Mouse (Mus musculus) G1E (cell line): ENCODE results near the gene Clstn1. TPM values are rescaled to one million over a fixed set of nuclear protein-coding genes. Genes with fewer than 3 reads are reported as not detected.

ENCODE experiments used
- ATAC-seq: 2 replicates; pipeline ENCODE4 v1.8.0; 2016; ENCODE audit warnings: mild to moderate bottlenecking; ENCODE audit not compliant: insufficient number of reproducible peaks, poor library complexity, low FRiP score, severe bottlenecking; ENCODE audit errors: extremely low read depth
- DNase-seq: peaks from one replicate; pipeline ENCODE4 v3.0.0; 2012; ENCODE audit warnings: low spot score
- H3K27me3 ChIP-seq: 2 replicates; pipeline ENCODE4 v1.6.1; 2012; ENCODE audit warnings: mild to moderate bottlenecking, low read length, inconsistent platforms; ENCODE audit not compliant: insufficient read depth
- H3K36me3 ChIP-seq: replicated peaks from 2 replicates; pipeline ENCODE3; 2012; ENCODE audit warnings: mild to moderate bottlenecking, inconsistent platforms
- H3K4me1 ChIP-seq: 2 replicates; pipeline ENCODE4 v1.6.1; 2012; ENCODE audit warnings: low read depth, low read length, inconsistent platforms, mixed read lengths; ENCODE audit not compliant: insufficient read depth
- H3K4me3 ChIP-seq: 2 replicates; pipeline ENCODE4 v1.5.1; 2012; ENCODE audit warnings: low read depth, mild to moderate bottlenecking, inconsistent platforms, low read length, moderate library complexity, mixed read lengths
- H3K9me3 ChIP-seq: replicated peaks from 2 replicates; pipeline ENCODE4 v1.6.1; 2012; ENCODE audit warnings: inconsistent platforms
- CTCF ChIP-seq: IDR thresholded peaks from 2 replicates; pipeline ENCODE4 v1.5.1; 2012; ENCODE audit warnings: low read depth, low read length, inconsistent platforms, mixed read lengths
- GATA1 ChIP-seq: IDR thresholded peaks from 2 replicates; pipeline ENCODE4 v1.6.1; 2012; ENCODE audit warnings: borderline replicate concordance, low read length, inconsistent platforms, mixed read lengths
- GATA2 ChIP-seq: IDR thresholded peaks from 2 replicates; pipeline ENCODE4 v1.6.1; 2012; ENCODE audit warnings: low read depth, low read length, inconsistent platforms, borderline replicate concordance
- POLR2AphosphoS5 ChIP-seq: IDR thresholded peaks from 2 replicates; pipeline ENCODE4 v1.6.1; 2012; ENCODE audit warnings: low read depth, low read length, inconsistent platforms; ENCODE audit not compliant: insufficient replicate concordance
- TAL1 ChIP-seq: conservative IDR thresholded peaks from 2 replicates; pipeline ENCODE4 v1.6.1; 2012; ENCODE audit warnings: low read depth, low read length, inconsistent platforms, mixed read lengths
- polyA plus RNA-seq: library from polyadenylated mRNA; stranded (reverse); fragments of >175 nt; gene quantifications from 2 replicates; pipeline ENCODE4 v1.2.3, GENCODE M21; 2012
- total RNA-seq, 2 experiments: library from RNA; stranded (forward) in 1 of 2; stranded (reverse) in 1 of 2; fragments of 200-1000 nt in 1 of 2; fragments of >200 nt in 1 of 2; fragmentation: Nextera tagmentation in 1 of 2; gene quantifications; 2 replicates each; pipeline ENCODE4 v1.2.3; 2014 to 2017

Clstn1 gene
- total and polyA plus RNA-seq, 3 experiments: 0.22 to 2.5 (median 0.38) TPM

DNA sequence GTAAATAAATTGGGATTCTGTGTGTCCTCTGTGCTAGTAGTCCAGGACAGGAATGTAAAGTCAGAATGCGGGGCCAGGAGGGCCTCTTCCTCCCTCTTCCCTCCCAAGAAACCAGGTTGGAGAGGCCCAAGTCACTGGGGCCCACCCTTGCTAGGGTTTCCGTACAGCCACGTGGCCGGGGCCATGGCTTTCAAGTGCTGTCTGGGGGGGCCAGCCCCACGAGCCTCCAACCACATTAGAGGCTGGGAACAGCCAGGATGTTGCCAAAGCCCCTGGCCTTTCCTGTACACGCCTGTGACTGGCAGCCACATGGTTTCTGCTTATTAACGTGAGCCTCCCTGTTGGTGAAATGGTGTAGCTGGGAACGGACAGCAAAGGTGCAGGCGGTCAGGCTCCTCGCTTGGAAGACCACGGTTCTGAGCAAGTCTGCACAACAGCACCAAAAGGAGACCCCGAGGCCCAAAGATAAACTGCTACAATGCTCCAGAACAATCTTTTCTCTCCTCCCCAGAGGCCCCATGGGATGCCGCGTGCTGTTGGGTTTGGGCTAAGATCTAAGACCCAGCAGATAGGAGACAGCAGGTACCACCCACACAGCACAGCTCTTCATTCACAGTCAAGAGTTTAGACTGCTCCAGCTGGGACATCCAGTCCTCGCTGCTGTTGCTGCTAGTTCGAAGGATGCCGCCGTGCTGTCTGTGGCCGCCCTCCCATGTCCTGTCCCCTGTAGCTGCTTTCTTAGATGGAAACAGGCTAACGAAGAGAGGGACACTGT is 62.0 kb downstream of the Clstn1 start:
- ATAC-seq (no peak), DNase-seq (no peak)
- Histone ChIP-seq H3K9me3 (no peaks in the 10 kb centered on the region), H3K27me3 (no peaks in the 10 kb centered on the region), H3K36me3 (peaks cover 91% of the 10 kb centered on the region), H3K4me3 (no peak overlapping the region), H3K4me1 (peaks cover 14% of the 10 kb centered on the region; the same call in 1 of the 2 replicates)
- TF ChIP-seq GATA1 (no peak), CTCF (no peak), GATA2 (no peak), POLR2AphosphoS5 (no peak), TAL1 (no peak)

DNA sequence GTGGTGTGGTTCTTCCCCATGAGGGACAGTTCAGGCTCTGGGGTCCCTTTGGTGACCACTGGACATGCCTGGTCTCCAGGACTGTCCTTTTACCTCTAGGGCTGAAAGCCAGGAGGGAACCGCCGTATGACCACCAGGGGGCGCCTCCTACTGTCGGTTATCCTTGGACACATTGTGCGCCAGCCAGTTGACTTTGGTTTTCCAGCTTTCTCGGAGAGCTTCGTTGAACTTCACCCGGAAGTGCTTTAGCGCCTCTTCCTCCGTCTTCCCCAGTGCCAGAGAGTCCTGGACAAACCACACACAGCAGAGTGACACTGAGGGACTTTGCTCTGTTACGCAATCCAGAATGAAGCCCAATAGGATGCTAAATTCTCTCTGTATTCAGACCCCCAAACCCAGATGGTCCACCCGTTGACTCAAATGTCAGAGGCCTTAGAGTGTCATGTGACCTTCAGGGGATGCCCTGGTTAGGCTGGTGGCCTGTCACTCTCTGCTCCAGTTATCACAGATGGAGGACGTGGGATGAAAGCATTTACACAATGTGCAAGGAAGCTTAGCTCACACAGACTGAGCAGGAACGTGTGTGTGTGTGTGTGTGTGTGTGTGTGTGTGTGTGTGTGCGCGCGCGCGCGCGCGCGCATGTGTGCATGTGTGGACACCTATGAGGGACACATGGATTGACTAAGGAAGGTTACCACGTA is 64.4 kb downstream of the Clstn1 start:
- ATAC-seq (no peak), DNase-seq (no peak)
- Histone ChIP-seq H3K27me3 (no peaks in the 10 kb centered on the region), H3K36me3 (peaks cover 98% of the 10 kb centered on the region), H3K4me1 (peaks cover 14% of the 10 kb centered on the region; the same call in 1 of the 2 replicates), H3K9me3 (no peaks in the 10 kb centered on the region), H3K4me3 (no peak overlapping the region)
- TF ChIP-seq GATA1 (no peak), CTCF (peak; percentile 35)

DNA sequence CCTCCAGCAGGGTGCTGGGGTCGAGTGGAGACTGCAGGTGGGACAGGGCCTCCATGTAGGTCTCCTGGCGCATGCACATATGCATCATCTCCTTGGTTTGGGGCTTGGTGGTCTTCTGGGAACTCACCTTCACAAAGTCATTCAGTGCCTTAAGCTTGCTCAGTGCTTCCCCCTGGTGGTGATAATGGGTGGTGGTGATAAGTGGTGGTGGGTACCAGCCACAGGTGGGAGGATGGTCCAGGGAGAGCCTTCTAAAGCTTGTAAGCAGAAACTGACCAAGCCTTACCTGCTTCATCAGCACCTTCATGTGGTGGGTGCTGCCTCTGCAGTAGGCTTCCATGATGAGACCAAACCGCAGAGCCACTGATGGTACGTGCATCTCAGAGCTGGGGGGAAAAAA is 68.0 kb downstream of the Clstn1 start:
- peaks cover 98% of the 10 kb centered on the region for H3K36me3 ChIP-seq
- ATAC-seq (no peak), DNase-seq (no peak)
- no peak overlapping the region for H3K4me3 ChIP-seq
- TF ChIP-seq CTCF (peak; percentile 55), TAL1 (no peak)
- H3K9me3 ChIP-seq: no peaks in the 10 kb centered on the region
- H3K27me3 ChIP-seq: no peaks in the 10 kb centered on the region
- peaks cover 29% of the 10 kb centered on the region for H3K4me1 ChIP-seq

- TF ChIP-seq GATA1 (no peak), POLR2AphosphoS5 (no peak), CTCF (no peak)
- peaks cover 84% of the 10 kb centered on the region for H3K36me3 ChIP-seq
- ATAC-seq: peak; percentile 47
- DNase-seq: peak; percentile 70
- H3K4me1 ChIP-seq: peaks cover 54% of the 10 kb centered on the region
- no peaks in the 10 kb centered on the region for H3K27me3 ChIP-seq
- no peak overlapping the region; the same call in 1 of the 2 replicates for H3K4me3 ChIP-seq
- H3K9me3 ChIP-seq: no peaks in the 10 kb centered on the region
Observed at GRCm38 (mm10) chr4:149657858-149658416, 71.7 kb downstream of the Clstn1 start.

DNA sequence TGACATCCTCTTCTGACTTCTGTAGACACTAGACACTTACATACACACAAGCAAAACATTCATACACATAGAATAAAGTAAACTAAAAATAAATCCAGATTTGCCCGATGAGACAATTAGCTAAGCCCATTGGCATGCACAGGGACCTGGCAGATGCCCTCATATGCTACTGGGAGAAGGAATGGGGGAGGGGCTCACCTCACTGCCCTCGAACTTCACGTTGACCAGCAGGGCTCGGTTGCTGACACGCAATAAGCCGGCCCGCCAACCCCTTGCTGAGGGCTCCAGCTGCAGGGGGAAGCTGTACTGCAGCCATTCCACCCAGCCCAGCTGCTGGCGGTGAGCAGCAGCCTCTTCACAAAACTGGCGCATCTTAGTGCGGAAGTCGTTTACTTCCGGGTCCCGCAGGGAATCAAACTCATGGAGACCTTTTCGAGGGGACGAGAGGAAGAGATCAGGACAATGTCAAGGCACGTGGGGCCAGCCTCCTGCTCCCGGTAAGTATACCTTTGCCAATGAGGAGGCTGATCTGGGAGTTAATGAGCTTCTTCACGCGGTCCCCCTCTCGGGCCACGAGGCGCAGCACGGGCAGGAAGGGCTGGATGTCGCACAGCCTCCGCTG is 73.3 kb downstream of the Clstn1 start:
- TF ChIP-seq POLR2AphosphoS5: no peak
- TF ChIP-seq GATA2: no peak
- TF ChIP-seq TAL1: no peak
- TF ChIP-seq CTCF: no peak
- TF ChIP-seq GATA1: no peak
- no peak overlapping the region for H3K4me3 ChIP-seq
- H3K27me3 ChIP-seq: no peaks in the 10 kb centered on the region
- H3K4me1 ChIP-seq: peaks cover 67% of the 10 kb centered on the region
- ATAC-seq (no peak), DNase-seq (no peak)
- peaks cover 71% of the 10 kb centered on the region for H3K36me3 ChIP-seq
- H3K9me3 ChIP-seq: no peaks in the 10 kb centered on the region

DNA sequence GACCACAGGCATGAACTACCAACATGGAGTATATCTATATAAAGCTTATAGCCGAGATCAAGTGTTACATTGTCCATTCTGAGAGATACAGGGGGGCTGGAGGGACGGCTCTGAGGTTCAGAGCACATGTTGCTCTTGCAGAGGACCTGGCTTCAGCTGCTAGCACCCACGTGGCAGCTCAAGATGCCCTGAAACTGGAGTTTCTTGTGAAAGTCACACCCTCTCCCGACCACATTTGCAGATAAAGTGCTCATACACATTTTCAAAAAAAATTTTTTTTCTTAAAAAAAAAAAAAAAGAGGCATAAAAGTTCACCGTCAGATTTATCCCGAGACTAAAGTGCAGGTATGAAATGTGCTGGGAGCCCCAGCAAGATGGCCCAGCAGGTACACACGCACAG is 74.3 kb downstream of the Clstn1 start:
- peaks cover 76% of the 10 kb centered on the region for H3K4me1 ChIP-seq

More for the DNA sequence above, 74.3 kb downstream of the Clstn1 start:
- Histone ChIP-seq H3K27me3 (no peaks in the 10 kb centered on the region), H3K4me3 (no peak overlapping the region), H3K9me3 (no peaks in the 10 kb centered on the region), H3K36me3 (peaks cover 63% of the 10 kb centered on the region)
- no peak for TF ChIP-seq CTCF
- no peak for ATAC-seq
- no peak for DNase-seq
